In the genomic region with DNA sequence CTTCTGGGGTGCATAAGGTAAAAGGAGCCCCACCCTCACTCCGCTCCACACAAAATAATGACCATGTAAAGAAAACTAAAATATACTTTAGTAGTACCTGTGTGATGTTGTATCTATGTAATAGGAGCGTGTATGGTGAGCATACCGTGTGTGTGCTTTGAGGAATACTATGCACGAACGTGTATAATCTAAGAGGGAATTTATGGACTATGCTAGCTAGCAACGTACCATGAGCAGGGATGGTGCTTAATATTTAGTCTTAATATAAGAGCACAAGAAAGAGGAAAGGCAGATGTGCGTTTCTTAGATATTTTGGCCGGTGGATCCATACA, we compare ENCODE assay signal across 9 mouse cellular contexts. TPM values are rescaled to one million over a fixed set of nuclear protein-coding genes. Genes with fewer than 3 reads are reported as not detected.
DNase-seq lines count a peak whose midpoint lies in the region; ATAC-seq and TF ChIP-seq lines count a peak whose summit lies in the region.
"Had no signal": no experiment of that assay in that cellular context is flagged by ENCODE, and none has a peak within 500 bp of the region (broad histone marks: within the 10 kb centered on the region; RNA-seq: fewer than 3 reads in every experiment).

No protein-coding gene starts in this region.

- H3K9me3 ChIP-seq in lung, embryonic 16.5 days (ENCODE audit: control insufficient read depth, low read length), result no peaks in the 10 kb centered on the region
- H3K9me3 ChIP-seq in limb, embryonic 10.5 days (replicated peaks), result no peaks in the 10 kb centered on the region

- H3K27me3 ChIP-seq in lung, embryonic 16.5 days (ENCODE audit: control insufficient read depth, insufficient read depth, low read depth, low read length), result no peaks in the 10 kb centered on the region
- no peaks in the 10 kb centered on the region for H3K27me3 ChIP-seq in limb, embryonic 10.5 days (ENCODE audit: low read depth, poor library complexity, severe bottlenecking)

- peak overlapping the region; percentile 84 for H3K4me2 ChIP-seq in lung, embryonic 16.5 days (ENCODE audit: low read depth, low read length)

- H3K27ac ChIP-seq in lung, embryonic 16.5 days (ENCODE audit: low read length), result peak overlapping the region; percentile 88
- peak overlapping the region; percentile 83 for H3K27ac ChIP-seq in embryonic fibroblast, embryonic 13.5 days (ENCODE audit: insufficient read depth, low read length)
- H3K27ac ChIP-seq in limb, embryonic 10.5 days, result peak overlapping the region; percentile 98
- peak overlapping the region; percentile 3; the same call in 1 of the 2 replicates for H3K27ac ChIP-seq in olfactory bulb, adult 2 months (ENCODE audit: insufficient read depth, low read depth, low read length)

- under 1% methylated on average over 8 of the region's 8 CpGs for WGBS in lung, embryonic 16.5 days
- 2% methylated on average over 8 of the region's 8 CpGs for WGBS in limb, embryonic 10.5 days
- 1% methylated on average over 8 of the region's 8 CpGs for WGBS in olfactory bulb, adult 2 months

- ATAC-seq in lung, embryonic 16.5 days (ENCODE audit: low read depth), result peak; percentile 29

- no peak for TF ChIP-seq CTCF in embryonic fibroblast, embryonic 13.5 days (IDR thresholded peaks at IDR 0.05; ENCODE audit: borderline replicate concordance, insufficient read depth, low read length)
- no peak for TF ChIP-seq CTCF in olfactory bulb, adult 2 months (IDR thresholded peaks at IDR 0.05; ENCODE audit: insufficient read depth, low read depth, low read length)

- intact Hi-C loops in left cerebral cortex, postnatal 4 days (cut with DNase I), result no loop called here

- 0 out of 2 replicates have a peak, but pooled peaks have one; percentile 71 for TF ChIP-seq POLR2A in embryonic fibroblast, embryonic 13.5 days (IDR thresholded peaks at IDR 0.05; ENCODE audit: low read depth, low read length)
- TF ChIP-seq POLR2A in olfactory bulb, adult 2 months (IDR thresholded peaks at IDR 0.05; ENCODE audit: insufficient read depth, low read depth, low read length), result no peak

- peak overlapping the region; percentile 98 for H3K4me3 ChIP-seq in lung, embryonic 16.5 days (ENCODE audit: low read length)
- H3K4me3 ChIP-seq in embryonic fibroblast, embryonic 13.5 days (ENCODE audit: insufficient read depth, low read length), result peak overlapping the region; percentile 54
- peak overlapping the region; percentile 93 for H3K4me3 ChIP-seq in limb, embryonic 10.5 days
- peak overlapping the region; percentile 98 for H3K4me3 ChIP-seq in olfactory bulb, adult 2 months (ENCODE audit: insufficient read depth, low read depth, low read length)

- peak overlapping the region; percentile 37 for H3K9ac ChIP-seq in lung, embryonic 16.5 days (ENCODE audit: low read length)

- peaks cover 8% of the 10 kb centered on the region for H3K4me1 ChIP-seq in lung, embryonic 16.5 days (replicated peaks; ENCODE audit: control insufficient read depth, insufficient read depth, low read length)
- H3K4me1 ChIP-seq in embryonic fibroblast, embryonic 13.5 days (ENCODE audit: control insufficient read depth, insufficient read depth, low read length), result peaks cover 3% of the 10 kb centered on the region
- peaks cover 18% of the 10 kb centered on the region for H3K4me1 ChIP-seq in limb, embryonic 10.5 days
- H3K4me1 ChIP-seq in olfactory bulb, adult 2 months (ENCODE audit: control insufficient read depth, insufficient read depth, low read length), result no peaks in the 10 kb centered on the region

- no peaks in the 10 kb centered on the region for H3K36me3 ChIP-seq in lung, embryonic 16.5 days (ENCODE audit: control insufficient read depth, insufficient read depth, low read length)
- no peaks in the 10 kb centered on the region for H3K36me3 ChIP-seq in limb, embryonic 10.5 days

- DNase-seq in lung, postnatal 10 days, result no peak
- no peak for DNase-seq in limb, embryonic 10.5 days (ENCODE audit: low spot score)
- no peak for DNase-seq in left cerebral cortex, postnatal 4 days
- no peak for DNase-seq in thymus, postnatal 0 days (ENCODE audit: low spot score)
- DNase-seq in cerebellum, adult 9-11 months, result no peak

RNA-seq across cellular contexts. Expression of a gene that starts 0.5 kb away (rescaled TPM):
- 52.2 and 55.5 TPM in 2 replicates for polyA plus RNA-seq in lung, embryonic 16.5 days (2015; fragmentation: Nextera tagmentation; extraction: Ambion mirVana)
- 85.8 and 87.1 TPM in 2 replicates for polyA plus RNA-seq in embryonic fibroblast, embryonic 13.5 days (2011; ENCODE audit: insufficient read length, low read depth, missing spikeins)
- 27.0 and 32.0 TPM in 2 replicates for polyA plus RNA-seq in limb, embryonic 10.5 days (2016; fragmentation: Nextera tagmentation; extraction: Ambion mirVana)
- polyA plus RNA-seq in olfactory bulb, adult 2 months (2012; ENCODE audit: insufficient read depth, insufficient read length, low replicate concordance, missing spikeins), result not detected in 2 replicates
- total RNA-seq in left cerebral cortex, postnatal 4 days (2021), result 10 to 100 TPM; 11.0 to 12.2 TPM
- polyA plus RNA-seq in thymus, postnatal 0 days (2015; fragmentation: Nextera tagmentation; extraction: Ambion mirVana), result 92.6 and 98.4 TPM in 2 replicates

RNA-seq across cellular contexts. Expression of a gene that starts 51.0 kb away (rescaled TPM):
- polyA plus RNA-seq in lung, embryonic 16.5 days (2015; fragmentation: Nextera tagmentation; extraction: Ambion mirVana), result 3.3 and 4.2 TPM in 2 replicates
- 0.38 TPM in 1 of 2 replicates, not detected in the other for polyA plus RNA-seq in embryonic fibroblast, embryonic 13.5 days (2011; ENCODE audit: insufficient read length, low read depth, missing spikeins)
- polyA plus RNA-seq in limb, embryonic 10.5 days (2016; fragmentation: Nextera tagmentation; extraction: Ambion mirVana), result 0.24 and 0.35 TPM in 2 replicates
- polyA plus RNA-seq in olfactory bulb, adult 2 months (2012; ENCODE audit: insufficient read depth, insufficient read length, low replicate concordance, missing spikeins), result not detected in 2 replicates
- total RNA-seq in left cerebral cortex, postnatal 4 days (2021), result 1 to 10 TPM; 1.8 to 2.3 TPM
- 2.3 and 3.7 TPM in 2 replicates for polyA plus RNA-seq in thymus, postnatal 0 days (2015; fragmentation: Nextera tagmentation; extraction: Ambion mirVana)

RNA-seq across cellular contexts. Expression of a gene that starts 51.6 kb away (rescaled TPM):
- 0.57 and 2.3 TPM in 2 replicates for polyA plus RNA-seq in lung, embryonic 16.5 days (2015; fragmentation: Nextera tagmentation; extraction: Ambion mirVana)
- not detected in 2 replicates for polyA plus RNA-seq in embryonic fibroblast, embryonic 13.5 days (2011; ENCODE audit: insufficient read length, low read depth, missing spikeins)
- 0.19 TPM in 1 of 2 replicates, not detected in the other for polyA plus RNA-seq in limb, embryonic 10.5 days (2016; fragmentation: Nextera tagmentation; extraction: Ambion mirVana)
- polyA plus RNA-seq in olfactory bulb, adult 2 months (2012; ENCODE audit: insufficient read depth, insufficient read length, low replicate concordance, missing spikeins), result 314 TPM in 1 of 2 replicates, not detected in the other
- total RNA-seq in left cerebral cortex, postnatal 4 days (2021), result not detected
- polyA plus RNA-seq in thymus, postnatal 0 days (2015; fragmentation: Nextera tagmentation; extraction: Ambion mirVana), result 1,203 and 1,244 TPM in 2 replicates
- polyA plus RNA-seq: brain, embryonic 14.5 days had no signal

Comparison
In these comparisons a context has a peak if more than half of its experiments do, and no peak if none do; other contexts are left out.
1. H3K27ac ChIP-seq: peak in every context shown above with its lines; median percentile 98 in limb, embryonic 10.5 days; 88 in lung, embryonic 16.5 days; 83 in embryonic fibroblast, embryonic 13.5 days; 3 in olfactory bulb, adult 2 months.
2. RNA of a gene that starts 51.6 kb away (polyA plus RNA-seq): 1,203 to 1,244 TPM in thymus, postnatal 0 days and 314 TPM in olfactory bulb, adult 2 months; 0.57 to 2.3 TPM in lung, embryonic 16.5 days, 0.19 TPM in limb, embryonic 10.5 days and not detected in embryonic fibroblast, embryonic 13.5 days; every median in the first group is over 10 times any median in the second.
3. Peak in every context shown above with its lines, with median percentiles within 50 percentile points of each other: H3K4me3 ChIP-seq.